Mouse (Mus musculus) cerebellum, adult 2 months (tissue): ENCODE data around the gene Ggt1.

ENCODE experiments used
- CTCF ChIP-seq: fragments of 200-500 bp; IDR thresholded peaks from 2 replicates; pipeline ENCODE4 v1.5.1; 2011; ENCODE audit warnings: low read depth, mild to moderate bottlenecking, control low read depth, low read length, moderate library complexity, borderline replicate concordance; ENCODE audit not compliant: insufficient read depth
- POLR2A ChIP-seq: fragments of 200-500 bp; IDR thresholded peaks from 2 replicates; pipeline ENCODE4 v1.6.1; 2011; ENCODE audit warnings: low read length, control low read depth, borderline replicate concordance; ENCODE audit not compliant: insufficient read depth

GRCm38 (mm10) chr10:75520581-75520980 is 40.8 kb upstream of the Ggt1 start:
- no peak for TF ChIP-seq CTCF
- TF ChIP-seq POLR2A = no peak
